Mouse (Mus musculus): ENCODE measurements at regions not wholly inside any gene's neighbourhood (a gene's known extent, or its start where the extent isn't known, plus 50 kb on each side); places are given as distances from the start of the nearest gene placed in this dataset.
"Not testable (repeated sequence)": the region's sequence is repeated elsewhere in the genome, so short reads cannot be mapped to it uniquely, and the experiment has no call there.

GRCm38 (mm10) chr14:100978515-100978914 lies 221.6 kb downstream of the Prr30 start:
- Histone ChIP-seq H3K4me3 (ENCODE audit: insufficient read depth, low read length) (no peak overlapping the region), H3K4me1 (ENCODE audit: control insufficient read depth, insufficient read depth, low read length) (no peaks in the 10 kb centered on the region), H3K27ac (ENCODE audit: insufficient read depth, low read length) (no peak overlapping the region)
- no peak for TF ChIP-seq POLR2A (IDR thresholded peaks at IDR 0.05; ENCODE audit: low read depth, low read length)
- TF ChIP-seq CTCF (IDR thresholded peaks at IDR 0.05; ENCODE audit: borderline replicate concordance, insufficient read depth, low read length), result no peak

- H3K27ac ChIP-seq (ENCODE audit: insufficient read depth, low read length), result peak overlapping the region; percentile 47; the same call in 1 of the 2 replicates
- H3K4me3 ChIP-seq (ENCODE audit: insufficient read depth, low read length), result no peak overlapping the region
- TF ChIP-seq POLR2A (IDR thresholded peaks at IDR 0.05; ENCODE audit: low read depth, low read length), result no peak
- no peak for TF ChIP-seq CTCF (IDR thresholded peaks at IDR 0.05; ENCODE audit: borderline replicate concordance, insufficient read depth, low read length)
- no peaks in the 10 kb centered on the region for H3K4me1 ChIP-seq (ENCODE audit: control insufficient read depth, insufficient read depth, low read length)
These were observed 229.2 kb downstream of the Prr30 start for GRCm38 (mm10) chr14:100970970-100971369.

GRCm38 (mm10) chr14:100960198-100960597 lies 239.9 kb downstream of the Prr30 start:
- no peak overlapping the region for H3K27ac ChIP-seq (ENCODE audit: insufficient read depth, low read length)
- H3K4me3 ChIP-seq (ENCODE audit: insufficient read depth, low read length), result no peak overlapping the region
- H3K4me1 ChIP-seq (ENCODE audit: control insufficient read depth, insufficient read depth, low read length), result no peaks in the 10 kb centered on the region
- TF ChIP-seq CTCF (IDR thresholded peaks at IDR 0.05; ENCODE audit: borderline replicate concordance, insufficient read depth, low read length) (no peak), POLR2A (IDR thresholded peaks at IDR 0.05; ENCODE audit: low read depth, low read length) (no peak)

- TF ChIP-seq POLR2A (IDR thresholded peaks at IDR 0.05; ENCODE audit: low read depth, low read length), result no peak
- TF ChIP-seq CTCF (IDR thresholded peaks at IDR 0.05; ENCODE audit: borderline replicate concordance, insufficient read depth, low read length), result no peak
These were observed 244.2 kb downstream of the Prr30 start for GRCm38 (mm10) chr14:100955806-100956436.

DNA sequence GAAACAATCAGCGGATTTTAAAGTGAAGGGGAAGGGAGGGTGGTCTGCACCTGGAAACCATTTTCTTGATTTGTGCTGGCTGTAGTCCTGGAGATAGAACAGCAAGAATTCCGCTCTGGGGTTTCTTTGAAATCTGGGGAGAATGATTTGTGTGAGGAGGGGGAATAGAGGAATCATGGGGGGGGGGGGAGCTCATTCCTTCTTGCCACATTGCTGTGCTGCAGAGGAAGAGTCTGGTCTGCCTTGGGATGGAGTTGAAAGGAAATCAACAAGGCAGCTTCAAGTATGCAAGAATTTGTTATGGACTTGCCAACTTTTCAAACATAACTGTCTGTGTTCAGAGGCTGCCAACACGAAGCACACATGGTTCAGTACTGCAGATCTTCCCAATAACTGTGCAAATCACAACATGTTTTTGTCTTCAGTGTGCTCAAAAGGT lies 249.4 kb downstream of the Prr30 start:
- TF ChIP-seq POLR2A (IDR thresholded peaks at IDR 0.05; ENCODE audit: low read depth, low read length) (no peak), CTCF (IDR thresholded peaks at IDR 0.05; ENCODE audit: borderline replicate concordance, insufficient read depth, low read length) (no peak)
- Histone ChIP-seq H3K4me1 (ENCODE audit: control insufficient read depth, insufficient read depth, low read length) (no peaks in the 10 kb centered on the region), H3K27ac (ENCODE audit: insufficient read depth, low read length) (no peak overlapping the region), H3K4me3 (ENCODE audit: insufficient read depth, low read length) (no peak overlapping the region)

More at GRCm38 (mm10) chr14:100955806-100956436, 244.2 kb downstream of the Prr30 start:
- Histone ChIP-seq H3K4me1 (ENCODE audit: control insufficient read depth, insufficient read depth, low read length) (no peaks in the 10 kb centered on the region), H3K27ac (ENCODE audit: insufficient read depth, low read length) (no peak overlapping the region), H3K4me3 (ENCODE audit: insufficient read depth, low read length) (no peak overlapping the region)

GRCm38 (mm10) chr14:100947625-100948024 lies 252.5 kb downstream of the Prr30 start:
- H3K4me1 ChIP-seq (ENCODE audit: control insufficient read depth, insufficient read depth, low read length); H3K27ac ChIP-seq (ENCODE audit: insufficient read depth, low read length): not testable (repeated sequence)

GRCm38 (mm10) chr14:100937358-100937887 lies 262.7 kb downstream of the Prr30 start:
- no peak overlapping the region for H3K27ac ChIP-seq (ENCODE audit: insufficient read depth, low read length)
- no peaks in the 10 kb centered on the region for H3K4me1 ChIP-seq (ENCODE audit: control insufficient read depth, insufficient read depth, low read length)
- TF ChIP-seq CTCF (IDR thresholded peaks at IDR 0.05; ENCODE audit: borderline replicate concordance, insufficient read depth, low read length) (no peak), POLR2A (IDR thresholded peaks at IDR 0.05; ENCODE audit: low read depth, low read length) (no peak)
- H3K4me3 ChIP-seq (ENCODE audit: insufficient read depth, low read length), result no peak overlapping the region

More at GRCm38 (mm10) chr14:100947625-100948024, 252.5 kb downstream of the Prr30 start:
- H3K4me3 ChIP-seq (ENCODE audit: insufficient read depth, low read length), result not testable (repeated sequence)

GRCm38 (mm10) chr14:100934554-100934953 lies 265.6 kb downstream of the Prr30 start:
- TF ChIP-seq CTCF (IDR thresholded peaks at IDR 0.05; ENCODE audit: borderline replicate concordance, insufficient read depth, low read length) (no peak), POLR2A (IDR thresholded peaks at IDR 0.05; ENCODE audit: low read depth, low read length) (no peak)

GRCm38 (mm10) chr14:100924880-100925279 lies 275.2 kb downstream of the Prr30 start:
- TF ChIP-seq POLR2A (IDR thresholded peaks at IDR 0.05; ENCODE audit: low read depth, low read length), result no peak
- TF ChIP-seq CTCF (IDR thresholded peaks at IDR 0.05; ENCODE audit: borderline replicate concordance, insufficient read depth, low read length), result no peak
- H3K27ac ChIP-seq (ENCODE audit: insufficient read depth, low read length), result no peak overlapping the region
- no peak overlapping the region for H3K4me3 ChIP-seq (ENCODE audit: insufficient read depth, low read length)
- H3K4me1 ChIP-seq (ENCODE audit: control insufficient read depth, insufficient read depth, low read length), result no peaks in the 10 kb centered on the region

More at GRCm38 (mm10) chr14:100934554-100934953, 265.6 kb downstream of the Prr30 start:
- H3K4me1 ChIP-seq (ENCODE audit: control insufficient read depth, insufficient read depth, low read length), result no peaks in the 10 kb centered on the region
- no peak overlapping the region for H3K4me3 ChIP-seq (ENCODE audit: insufficient read depth, low read length)
- no peak overlapping the region for H3K27ac ChIP-seq (ENCODE audit: insufficient read depth, low read length)

- H3K27ac ChIP-seq (ENCODE audit: insufficient read depth, low read length), result no peak overlapping the region
- H3K4me3 ChIP-seq (ENCODE audit: insufficient read depth, low read length), result no peak overlapping the region
- no peak for TF ChIP-seq POLR2A (IDR thresholded peaks at IDR 0.05; ENCODE audit: low read depth, low read length)
- no peak for TF ChIP-seq CTCF (IDR thresholded peaks at IDR 0.05; ENCODE audit: borderline replicate concordance, insufficient read depth, low read length)
- H3K4me1 ChIP-seq (ENCODE audit: control insufficient read depth, insufficient read depth, low read length), result peaks cover 4% of the 10 kb centered on the region
These were observed 299.9 kb downstream of the Prr30 start for GRCm38 (mm10) chr14:100900221-100900620.
